In the genomic region with DNA sequence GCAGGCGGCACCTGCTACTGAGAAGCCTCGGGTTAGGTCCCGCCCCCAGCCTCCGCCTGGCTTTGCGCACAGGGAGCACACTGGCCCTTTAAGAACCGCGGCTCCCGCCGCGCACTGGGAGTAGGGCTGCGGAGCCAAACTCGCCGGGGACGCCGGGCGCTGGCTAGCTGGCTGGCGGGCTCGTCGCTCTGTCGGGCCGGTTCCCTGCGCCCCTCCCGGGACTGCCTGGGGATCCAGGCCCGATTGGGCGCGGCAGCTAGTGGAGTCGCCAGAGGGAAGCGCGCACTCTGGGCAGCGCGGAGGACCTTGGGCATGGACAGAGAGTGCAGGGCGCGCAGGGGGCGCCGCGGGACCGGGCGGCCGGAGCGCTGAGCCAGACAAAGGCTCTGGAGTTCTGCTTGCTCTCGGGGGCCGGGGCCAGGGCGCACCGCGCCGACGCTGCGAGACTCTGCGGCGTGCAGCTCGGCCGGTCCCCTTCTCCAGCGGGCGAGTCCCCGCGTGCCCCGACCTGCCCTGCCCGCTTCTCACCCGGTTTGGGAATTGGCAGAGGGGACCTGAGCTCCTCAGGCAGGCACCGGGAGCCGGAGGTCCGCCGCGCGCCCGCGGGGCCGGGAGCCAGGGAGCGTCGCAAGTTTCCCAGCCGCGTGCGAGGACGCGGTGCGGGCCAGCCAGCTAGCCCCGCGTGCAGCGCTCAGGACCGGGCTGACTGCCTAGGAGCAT, we compare ENCODE assay signal across 7 mouse cellular contexts. TPM values are rescaled to one million over a fixed set of nuclear protein-coding genes. Genes with fewer than 3 reads are reported as not detected.
DNase-seq lines count a peak whose midpoint lies in the region; ATAC-seq lines count a peak whose summit lies in the region.

Gene Mmp15, plus strand, starts transcription at position 118 of the 720 bp plus-strand sequence.

- H3K27ac ChIP-seq in midbrain, embryonic 11.5 days (ENCODE audit: low read depth, low read length), result peak within 1 kb of the TSS; percentile 80
- H3K27ac ChIP-seq in stomach, embryonic 14.5 days (ENCODE audit: low read length), result peak within 1 kb of the TSS; percentile 81

- no peaks in the 10 kb centered on the region for H3K9me3 ChIP-seq in midbrain, embryonic 11.5 days (ENCODE audit: control insufficient read depth, low read length)
- H3K9me3 ChIP-seq in stomach, embryonic 14.5 days (ENCODE audit: control insufficient read depth, low read depth, low read length), result no peaks in the 10 kb centered on the region

- H3K27me3 ChIP-seq in midbrain, embryonic 11.5 days (ENCODE audit: control insufficient read depth, insufficient read depth, low read length), result no peaks in the 10 kb centered on the region
- H3K27me3 ChIP-seq in stomach, embryonic 14.5 days (ENCODE audit: control insufficient read depth, insufficient read depth, low read length), result 0 out of 2 replicates have a peak, but pooled peaks cover 2% of the 10 kb centered on the region

- H3K36me3 ChIP-seq in midbrain, embryonic 11.5 days (ENCODE audit: control insufficient read depth, insufficient read depth, low read length), result no peaks in the 10 kb centered on the region
- H3K36me3 ChIP-seq in stomach, embryonic 14.5 days (ENCODE audit: control insufficient read depth, insufficient read depth, low read length), result no peaks in the 10 kb centered on the region

- peak within 1 kb of the TSS; percentile 93 for H3K9ac ChIP-seq in midbrain, embryonic 11.5 days (ENCODE audit: low read length)
- H3K9ac ChIP-seq in stomach, embryonic 14.5 days (replicated peaks; ENCODE audit: low read depth, low read length), result peak within 1 kb of the TSS; percentile 80

- ATAC-seq in midbrain, embryonic 11.5 days (ENCODE audit: low FRiP score), result peak; percentile 85
- peak; percentile 82 for ATAC-seq in stomach, embryonic 14.5 days (ENCODE audit: insufficient number of reproducible peaks, insufficient read depth, low FRiP score, low read depth)

- WGBS in midbrain, embryonic 11.5 days, result under 1% methylated on average over 80 of the region's 80 CpGs
- under 1% methylated on average over 67 of the region's 80 CpGs for WGBS in stomach, embryonic 14.5 days

- peak within 1 kb of the TSS; percentile 90 for H3K4me2 ChIP-seq in midbrain, embryonic 11.5 days
- peak within 1 kb of the TSS; percentile 76 for H3K4me2 ChIP-seq in stomach, embryonic 14.5 days (replicated peaks; ENCODE audit: low read depth, low read length)

- peak within 1 kb of the TSS; percentile 82 for H3K4me3 ChIP-seq in midbrain, embryonic 11.5 days (ENCODE audit: low read depth, low read length)
- peak within 1 kb of the TSS; percentile 72 for H3K4me3 ChIP-seq in stomach, embryonic 14.5 days (ENCODE audit: low read depth, low read length)

- H3K4me1 ChIP-seq in midbrain, embryonic 11.5 days (ENCODE audit: control insufficient read depth, insufficient read depth, low read length), result peaks cover 10% of the 10 kb centered on the region
- H3K4me1 ChIP-seq in stomach, embryonic 14.5 days (ENCODE audit: control insufficient read depth, insufficient read depth, low read length), result 0 out of 2 replicates have a peak, but pooled peaks cover 7% of the 10 kb centered on the region

- DNase-seq in adrenal gland, postnatal 25 days, result peak; percentile 81
- peak; percentile 75 for DNase-seq in embryo, embryonic 10 days (ENCODE audit: low spot score)
- peak; percentile 70 to 71 for DNase-seq in gastrocnemius, postnatal 36 days
- peak; percentile 22 for DNase-seq in hindlimb bud, embryonic 11.5 days (ENCODE audit: extremely low spot score, low read depth, low spot score)
- peak; percentile 65 for DNase-seq in left cerebral cortex, postnatal 4 days
- DNase-seq in midbrain, embryonic 11.5 days (ENCODE audit: low spot score, missing footprints), result peak; percentile 97

- intact Hi-C loops in gastrocnemius, postnatal 36 days (cut with DNase I), result loop anchor here (2.0 kb wide), 1 partner anchor 82 kb away; the partner anchor contains the start of gene Cfap20
- intact Hi-C loops in left cerebral cortex, postnatal 4 days (cut with DNase I), result loop anchor here (5.0 kb wide), 1 partner anchor 80 kb away; the partner anchor contains the start of gene Cfap20

RNA-seq across cellular contexts. Expression of gene Mmp15, which starts in this region (rescaled TPM):
- 8.7 and 10.5 TPM in 2 replicates for total RNA-seq in adrenal gland, postnatal 25 days (2021)
- 10 to 100 TPM; 14.3 to 17.8 TPM for total RNA-seq in gastrocnemius, postnatal 36 days (2021)
- total RNA-seq in left cerebral cortex, postnatal 4 days (2021), result 10 to 100 TPM; 40.0 to 44.2 TPM
- 11.7 and 13.5 TPM in 2 replicates for polyA plus RNA-seq in midbrain, embryonic 11.5 days (2014; fragmentation: Nextera tagmentation; extraction: Ambion mirVana)
- 21.5 and 22.0 TPM in 2 replicates for polyA plus RNA-seq in stomach, embryonic 14.5 days (2014; fragmentation: Nextera tagmentation; extraction: Ambion mirVana)

Comparison
In these comparisons a context has a peak if more than half of its experiments do, and no peak if none do; other contexts are left out.
1. Peak in every context shown above with its lines: DNase-seq, ATAC-seq, H3K4me3 ChIP-seq and H3K27ac ChIP-seq.
2. DNase-seq: peak in every context shown above with its lines; median percentile 97 in midbrain, embryonic 11.5 days; 81 in adrenal gland, postnatal 25 days; 75 in embryo, embryonic 10 days; 70 in gastrocnemius, postnatal 36 days; 65 in left cerebral cortex, postnatal 4 days; 22 in hindlimb bud, embryonic 11.5 days.